Mouse (Mus musculus) midbrain, embryonic 10.5 days (tissue): ENCODE data around the gene Cd151. TPM values are rescaled to one million over a fixed set of nuclear protein-coding genes. Genes with fewer than 3 reads are reported as not detected.

Experiments used
- DNase-seq: peaks from one replicate; pipeline ENCODE4 v3.0.0-alpha.2; 2017; ENCODE audit warnings: low spot score
- H3K27ac ChIP-seq: fragments of 300-500 bp; sonication (generic); replicated peaks from 2 replicates; pipeline ENCODE4 v1.5.1; 2016; ENCODE audit warnings: mild to moderate bottlenecking
- H3K27me3 ChIP-seq: fragments of 300-500 bp; sonication (generic); 2 replicates; pipeline ENCODE4 v1.6.1; 2016; ENCODE audit warnings: low read depth, mild to moderate bottlenecking; ENCODE audit not compliant: poor library complexity, severe bottlenecking
- H3K36me3 ChIP-seq: fragments of 300-500 bp; sonication (generic); 2 replicates; pipeline ENCODE4 v1.6.1; 2016; ENCODE audit warnings: mild to moderate bottlenecking, moderate library complexity
- H3K4me1 ChIP-seq: fragments of 300-500 bp; sonication (generic); 2 replicates; pipeline ENCODE4 v1.6.1; 2016
- H3K4me3 ChIP-seq: fragments of 300-500 bp; sonication (generic); 2 replicates; pipeline ENCODE4 v1.5.1; 2016; ENCODE audit warnings: mild to moderate bottlenecking, moderate library complexity
- H3K9me3 ChIP-seq: fragments of 300-500 bp; sonication (generic); replicated peaks from 2 replicates; pipeline ENCODE4 v1.6.1; 2016; ENCODE audit warnings: mild to moderate bottlenecking
- WGBS: fragments of 180-500 bp; shearing (Covaris S2); methylation state at CpG from one replicate; pipeline ENCODE4 v1.1.7; 2016; 5-methylcytosine and 5-hydroxymethylcytosine counted together
- polyA plus RNA-seq: library from polyadenylated mRNA; unstranded; fragments of >200 nt; fragmentation: Nextera tagmentation; extraction: Ambion mirVana; gene quantifications from 2 replicates; pipeline ENCODE4 v1.2.1, GENCODE M21; 2016

The Cd151 gene
- polyA plus RNA-seq, 1 experiment from 2014 or later, result 17.3 TPM

GRCm38 (mm10) chr7:141506278-141506677, 39.1 kb downstream of the Cd151 start:
- DNase-seq, result no peak
- Histone ChIP-seq H3K27ac (peak overlapping the region; percentile 77), H3K27me3 (no peaks in the 10 kb centered on the region), H3K4me1 (peaks cover 30% of the 10 kb centered on the region), H3K36me3 (peaks cover 23% of the 10 kb centered on the region), H3K4me3 (peak overlapping the region; percentile 16; the same call in 1 of the 2 replicates), H3K9me3 (no peaks in the 10 kb centered on the region)
- WGBS, result 89% methylated on average over 2 of the region's 2 CpGs

GRCm38 (mm10) chr7:141508160-141508559, 41.0 kb downstream of the Cd151 start:
- peaks cover 20% of the 10 kb centered on the region for H3K36me3 ChIP-seq
- DNase-seq, result no peak
- H3K27ac ChIP-seq, result peak overlapping the region; percentile 77
- no peaks in the 10 kb centered on the region for H3K27me3 ChIP-seq
- H3K9me3 ChIP-seq, result no peaks in the 10 kb centered on the region
- H3K4me3 ChIP-seq, result no peak overlapping the region
- peaks cover 30% of the 10 kb centered on the region for H3K4me1 ChIP-seq

- DNase-seq, result no peak
- Histone ChIP-seq H3K36me3 (peaks cover 35% of the 10 kb centered on the region), H3K4me1 (peaks cover 30% of the 10 kb centered on the region), H3K27ac (no peak overlapping the region), H3K27me3 (no peaks in the 10 kb centered on the region), H3K4me3 (no peak overlapping the region), H3K9me3 (no peaks in the 10 kb centered on the region)
- WGBS, result 91% methylated on average over 5 of the region's 5 CpGs
Observed at GRCm38 (mm10) chr7:141510196-141510595, 43.0 kb downstream of the Cd151 start.

- no peak for DNase-seq
- H3K27me3 ChIP-seq, result no peaks in the 10 kb centered on the region
- peaks cover 29% of the 10 kb centered on the region for H3K4me1 ChIP-seq
- 73% methylated on average over 8 of the region's 8 CpGs for WGBS
- H3K9me3 ChIP-seq, result no peaks in the 10 kb centered on the region
- 0 out of 2 replicates have a peak overlapping the region, but pooled peaks have one; percentile 52 for H3K27ac ChIP-seq
- H3K36me3 ChIP-seq, result peaks cover 41% of the 10 kb centered on the region
- no peak overlapping the region for H3K4me3 ChIP-seq
Observed at GRCm38 (mm10) chr7:141510681-141511191, 43.5 kb downstream of the Cd151 start.

GRCm38 (mm10) chr7:141517638-141518037, 50.4 kb downstream of the Cd151 start:
- WGBS, result 84% methylated on average over 4 of the region's 4 CpGs
- Histone ChIP-seq H3K9me3 (no peaks in the 10 kb centered on the region), H3K4me1 (no peaks in the 10 kb centered on the region), H3K4me3 (no peak overlapping the region), H3K27me3 (no peaks in the 10 kb centered on the region), H3K36me3 (peaks cover 37% of the 10 kb centered on the region), H3K27ac (no peak overlapping the region)
- DNase-seq, result no peak

GRCm38 (mm10) chr7:141518296-141518695, 51.1 kb downstream of the Cd151 start:
- H3K4me3 ChIP-seq, result no peak overlapping the region
- no peak overlapping the region for H3K27ac ChIP-seq
- no peaks in the 10 kb centered on the region for H3K4me1 ChIP-seq
- no peaks in the 10 kb centered on the region for H3K9me3 ChIP-seq
- no peak for DNase-seq
- 91% methylated on average over 5 of the region's 5 CpGs for WGBS
- peaks cover 36% of the 10 kb centered on the region for H3K36me3 ChIP-seq
- no peaks in the 10 kb centered on the region for H3K27me3 ChIP-seq

GRCm38 (mm10) chr7:141518926-141519325, 51.7 kb downstream of the Cd151 start:
- Histone ChIP-seq H3K9me3 (no peaks in the 10 kb centered on the region), H3K27me3 (no peaks in the 10 kb centered on the region), H3K4me3 (no peak overlapping the region), H3K4me1 (no peaks in the 10 kb centered on the region), H3K36me3 (peaks cover 29% of the 10 kb centered on the region), H3K27ac (no peak overlapping the region)
- DNase-seq, result no peak
- 93% methylated on average over 3 of the region's 3 CpGs for WGBS

GRCm38 (mm10) chr7:141519795-141520194, 52.6 kb downstream of the Cd151 start:
- H3K9me3 ChIP-seq, result no peaks in the 10 kb centered on the region
- H3K36me3 ChIP-seq, result peaks cover 26% of the 10 kb centered on the region
- no peak overlapping the region for H3K4me3 ChIP-seq
- no peak overlapping the region for H3K27ac ChIP-seq
- no peaks in the 10 kb centered on the region for H3K4me1 ChIP-seq
- DNase-seq, result no peak
- H3K27me3 ChIP-seq, result no peaks in the 10 kb centered on the region
- WGBS, result 73% methylated on average over 1 of the region's 1 CpGs

Other genes starting within 250 kb of the Cd151 start
- gene Phrf1, start 238.6 kb upstream of the Cd151 start, polyA plus RNA-seq, result 114 and 125 TPM in 2 replicates
- gene Irf7, start 200.9 kb upstream of the Cd151 start, polyA plus RNA-seq, result 0.58 and 1.4 TPM in 2 replicates
- gene Cdhr5, start 190.6 kb upstream of the Cd151 start, polyA plus RNA-seq, result not detected in 2 replicates
- gene Sct, start 188.3 kb upstream of the Cd151 start, polyA plus RNA-seq, result 0.79 and 2.4 TPM in 2 replicates
- 0.32 and 0.62 TPM in 2 replicates for gene Drd4, start 175.4 kb upstream of the Cd151 start, polyA plus RNA-seq
- 57.4 and 67.2 TPM in 2 replicates for gene Deaf1, start 139.7 kb upstream of the Cd151 start, polyA plus RNA-seq
- gene Tmem80, start 139.7 kb upstream of the Cd151 start, polyA plus RNA-seq, result 52.2 and 58.1 TPM in 2 replicates
- 3.4 and 3.8 TPM in 2 replicates for gene Eps8l2, start 128.5 kb upstream of the Cd151 start, polyA plus RNA-seq
- 339 and 342 TPM in 2 replicates for gene Taldo1, start 75.2 kb upstream of the Cd151 start, polyA plus RNA-seq
- 45.1 and 47.0 TPM in 2 replicates for gene Gatd1, start 53.3 kb upstream of the Cd151 start, polyA plus RNA-seq
- gene Cend1, start 37.9 kb upstream of the Cd151 start, polyA plus RNA-seq, result 8.9 and 15.1 TPM in 2 replicates
- 43.7 and 48.4 TPM in 2 replicates for gene Slc25a22, start 29.5 kb upstream of the Cd151 start, polyA plus RNA-seq
- 18.8 and 20.9 TPM in 2 replicates for gene Pidd1, start 23.4 kb upstream of the Cd151 start, polyA plus RNA-seq
- 905 and 1,135 TPM in 2 replicates for gene Rplp2, start 20.0 kb upstream of the Cd151 start, polyA plus RNA-seq
- 15.2 and 17.5 TPM in 2 replicates for gene Pnpla2, start 12.2 kb upstream of the Cd151 start, polyA plus RNA-seq
- gene Cracr2b, start 6.3 kb upstream of the Cd151 start, polyA plus RNA-seq, result 4.1 and 6.9 TPM in 2 replicates
- 82.1 and 85.0 TPM in 2 replicates for gene Polr2l, start 7.7 kb downstream of the Cd151 start, polyA plus RNA-seq
- gene Tspan4, start 7.8 kb downstream of the Cd151 start, polyA plus RNA-seq, result 33.3 and 38.7 TPM in 2 replicates
- gene Chid1, start 72.5 kb downstream of the Cd151 start, polyA plus RNA-seq, result 25.0 and 29.4 TPM in 2 replicates
- 104 and 112 TPM in 2 replicates for gene Ap2a2, start 94.8 kb downstream of the Cd151 start, polyA plus RNA-seq
- 0.14 and 0.20 TPM in 2 replicates for gene Muc6, start 187.9 kb downstream of the Cd151 start, polyA plus RNA-seq
- gene Muc2, start 222.9 kb downstream of the Cd151 start, polyA plus RNA-seq, result 0.21 TPM in 2 replicates